Mouse (Mus musculus) forebrain, embryonic 11.5 days (tissue): Measurements from ENCODE around the gene Scrn3. TPM values are rescaled to one million over a fixed set of nuclear protein-coding genes. Genes with fewer than 3 reads are reported as not detected.

ENCODE experiments used
- ATAC-seq: fragments of 200-750 bp; cut with Nextera tagmentation; replicated peaks from 2 replicates; pipeline ENCODE4 v1.8.0; 2017; ENCODE audit warnings: moderate TSS enrichment; ENCODE audit not compliant: low FRiP score
- DNase-seq: peaks from one replicate; pipeline ENCODE4 v3.0.0-alpha.2; 2017; ENCODE audit warnings: low spot score
- H3K27ac ChIP-seq: fragments of 300-500 bp; sonication (generic); 2 replicates; pipeline ENCODE4 v1.5.1; 2014; ENCODE audit warnings: low read depth, low read length
- H3K27me3 ChIP-seq: fragments of 300-500 bp; sonication (generic); 2 replicates; pipeline ENCODE4 v1.6.1; 2014; ENCODE audit warnings: mild to moderate bottlenecking, low read length, mixed read lengths; ENCODE audit not compliant: control insufficient read depth, insufficient read depth
- H3K36me3 ChIP-seq: fragments of 300-500 bp; sonication (generic); 2 replicates; pipeline ENCODE4 v1.6.1; 2014; ENCODE audit warnings: mild to moderate bottlenecking, low read length, moderate library complexity, mixed read lengths; ENCODE audit not compliant: control insufficient read depth, insufficient read depth
- H3K4me1 ChIP-seq: fragments of 300-500 bp; sonication (generic); replicated peaks from 2 replicates; pipeline ENCODE4 v1.6.1; 2014; ENCODE audit warnings: low read length, mixed read lengths; ENCODE audit not compliant: control insufficient read depth, insufficient read depth
- H3K4me2 ChIP-seq: fragments of 300-500 bp; sonication (generic); 2 replicates; pipeline ENCODE4 v1.6.1; 2014; ENCODE audit warnings: low read depth, mild to moderate bottlenecking, low read length, moderate library complexity, mixed read lengths; ENCODE audit not compliant: severe bottlenecking
- H3K4me3 ChIP-seq: fragments of 300-500 bp; sonication (generic); 2 replicates; pipeline ENCODE4 v1.5.1; 2014; ENCODE audit warnings: low read depth, low read length
- H3K9ac ChIP-seq: fragments of 300-500 bp; sonication (generic); 2 replicates; pipeline ENCODE4 v1.6.1; 2014; ENCODE audit warnings: low read length
- H3K9me3 ChIP-seq: fragments of 300-500 bp; sonication (generic); 2 replicates; pipeline ENCODE4 v1.6.1; 2016; ENCODE audit warnings: low read length, mixed read lengths; ENCODE audit not compliant: control insufficient read depth
- WGBS: fragments of 180-500 bp; shearing (Covaris S2); extraction: QIAGEN DNeasy Blood & Tissue Kit; methylation state at CpG from one replicate; pipeline ENCODE4 v1.1.7; 2014; 5-methylcytosine and 5-hydroxymethylcytosine counted together
- polyA plus RNA-seq: library from polyadenylated mRNA; unstranded; fragments of >200 nt; fragmentation: Nextera tagmentation; extraction: Ambion mirVana; gene quantifications from 2 replicates; pipeline ENCODE4 v1.2.1, GENCODE M21; 2014

Gene Scrn3
- polyA plus RNA-seq, 1 experiment from 2014 or later: 14.0 TPM

GRCm38 (mm10) chr2:73268281-73268680 is 44.1 kb upstream of the Scrn3 start:
- DNase-seq (peak; percentile 58), ATAC-seq (no peak)
- H3K4me1 ChIP-seq: peaks cover 30% of the 10 kb centered on the region
- no peak overlapping the region for H3K9ac ChIP-seq
- peaks cover 84% of the 10 kb centered on the region for H3K27me3 ChIP-seq
- H3K27ac ChIP-seq: no peak overlapping the region
- no peak overlapping the region for H3K4me2 ChIP-seq
- no peaks in the 10 kb centered on the region for H3K9me3 ChIP-seq
- WGBS: 2% methylated on average over 12 of the region's 12 CpGs
- no peak overlapping the region for H3K4me3 ChIP-seq
- H3K36me3 ChIP-seq: no peaks in the 10 kb centered on the region

DNA sequence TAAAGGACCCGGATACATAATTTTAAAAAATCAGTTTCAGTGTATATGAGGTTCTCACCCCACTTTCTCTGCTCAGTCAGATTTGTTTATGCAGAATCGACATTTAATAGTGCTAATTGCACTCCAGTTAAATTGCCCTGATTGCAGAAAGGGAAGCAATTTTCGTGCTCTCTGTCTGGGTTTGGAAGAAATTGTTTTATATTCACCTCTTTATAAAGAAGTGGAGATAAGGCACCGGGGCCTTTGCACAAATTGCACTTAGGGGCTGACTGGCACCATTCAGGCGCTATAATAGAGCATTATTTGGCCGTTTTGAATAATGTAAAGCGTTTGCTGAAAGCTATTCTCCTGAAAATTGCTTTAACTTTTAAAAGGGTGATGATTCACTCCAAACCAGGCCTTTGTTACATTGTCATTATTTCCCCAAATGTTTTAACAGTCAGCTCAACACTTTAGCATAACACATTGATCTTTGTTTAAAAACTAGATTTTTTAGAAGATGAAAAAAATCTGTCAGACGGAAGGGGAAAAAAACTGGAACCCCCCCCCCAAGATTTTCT is 43.5 kb upstream of the Scrn3 start:
- DNase-seq: no peak
- Histone ChIP-seq H3K27me3 (peaks cover 84% of the 10 kb centered on the region), H3K4me3 (no peak overlapping the region), H3K4me2 (no peak overlapping the region), H3K27ac (no peak overlapping the region), H3K4me1 (peaks cover 33% of the 10 kb centered on the region), H3K9me3 (no peaks in the 10 kb centered on the region), H3K36me3 (no peaks in the 10 kb centered on the region), H3K9ac (no peak overlapping the region)
- ATAC-seq: no peak
- WGBS: 4% methylated on average over 8 of the region's 8 CpGs

DNA sequence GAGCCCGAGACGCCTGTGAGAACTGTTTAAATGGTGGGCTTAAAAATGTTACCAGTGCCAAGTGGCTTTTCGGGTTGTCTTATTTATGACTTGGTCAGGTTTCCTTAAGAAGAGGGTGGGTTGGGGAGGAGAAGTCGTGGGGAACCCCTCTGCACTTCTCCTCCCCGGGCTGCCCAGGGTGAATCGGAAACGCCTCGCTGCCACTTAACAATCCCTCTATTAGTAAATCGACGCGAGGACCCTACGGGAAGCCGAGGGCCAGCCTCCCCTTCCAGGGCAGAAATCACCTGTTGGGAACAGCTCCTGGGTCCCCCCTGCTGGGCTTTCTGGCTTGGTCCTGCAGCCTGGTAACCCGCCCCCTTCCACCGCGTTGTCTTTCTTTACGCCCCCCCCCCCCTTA is 42.7 kb upstream of the Scrn3 start:
- Histone ChIP-seq H3K4me3 (no peak overlapping the region), H3K4me2 (no peak overlapping the region), H3K27ac (no peak overlapping the region), H3K4me1 (peaks cover 33% of the 10 kb centered on the region), H3K9ac (no peak overlapping the region), H3K9me3 (no peaks in the 10 kb centered on the region), H3K36me3 (no peaks in the 10 kb centered on the region), H3K27me3 (peaks cover 84% of the 10 kb centered on the region)
- ATAC-seq (no peak), DNase-seq (peak; percentile 60)
- 0% methylated on average over 15 of the region's 17 CpGs for WGBS

DNA sequence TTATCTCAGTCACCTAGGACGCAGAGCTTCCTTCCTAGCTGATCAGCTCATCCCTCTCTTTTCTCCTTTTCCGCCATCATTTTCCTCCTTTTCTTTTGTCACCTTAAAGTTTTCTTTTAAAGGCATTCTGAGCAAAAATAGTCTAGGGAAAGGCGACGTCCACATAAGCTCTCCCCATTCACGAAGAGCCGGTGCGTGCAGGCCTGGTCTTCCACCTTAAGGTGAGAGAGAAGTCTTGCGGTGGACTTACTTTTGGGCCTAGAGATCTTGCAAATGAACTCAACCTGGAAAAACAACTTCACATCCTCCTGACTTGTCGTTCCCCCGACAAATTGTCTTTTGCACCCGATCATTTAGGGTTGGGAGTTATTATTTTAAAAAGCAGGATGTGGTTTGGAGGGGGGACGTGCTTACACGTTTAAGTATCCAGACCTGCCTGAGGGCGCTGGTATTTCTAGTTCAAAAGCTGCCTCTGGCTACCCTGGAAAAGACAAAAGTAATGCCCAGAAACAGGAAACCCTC is 42.3 kb upstream of the Scrn3 start:
- ATAC-seq (no peak), DNase-seq (no peak)
- no peaks in the 10 kb centered on the region for H3K36me3 ChIP-seq
- no peak overlapping the region for H3K27ac ChIP-seq
- peak overlapping the region; percentile 26; the same call in 1 of the 2 replicates for H3K4me2 ChIP-seq
- H3K4me1 ChIP-seq: peaks cover 33% of the 10 kb centered on the region
- under 1% methylated on average over 14 of the region's 14 CpGs for WGBS
- H3K27me3 ChIP-seq: peaks cover 83% of the 10 kb centered on the region
- H3K9me3 ChIP-seq: no peaks in the 10 kb centered on the region
- H3K9ac ChIP-seq: no peak overlapping the region
- no peak overlapping the region; the same call in 1 of the 2 replicates for H3K4me3 ChIP-seq

- H3K27ac ChIP-seq: no peak overlapping the region
- no peak overlapping the region for H3K9ac ChIP-seq
- peaks cover 33% of the 10 kb centered on the region for H3K4me1 ChIP-seq
- ATAC-seq (no peak), DNase-seq (peak; percentile 71)
- peaks cover 78% of the 10 kb centered on the region for H3K27me3 ChIP-seq
- no peaks in the 10 kb centered on the region for H3K36me3 ChIP-seq
- peak overlapping the region; percentile 40; the same call in 1 of the 2 replicates for H3K4me3 ChIP-seq
- H3K4me2 ChIP-seq: peak overlapping the region; percentile 26; the same call in 1 of the 2 replicates
- WGBS: under 1% methylated on average over 38 of the region's 38 CpGs
- H3K9me3 ChIP-seq: no peaks in the 10 kb centered on the region
These were observed 41.6 kb upstream of the Scrn3 start for GRCm38 (mm10) chr2:73270593-73271458.

DNA sequence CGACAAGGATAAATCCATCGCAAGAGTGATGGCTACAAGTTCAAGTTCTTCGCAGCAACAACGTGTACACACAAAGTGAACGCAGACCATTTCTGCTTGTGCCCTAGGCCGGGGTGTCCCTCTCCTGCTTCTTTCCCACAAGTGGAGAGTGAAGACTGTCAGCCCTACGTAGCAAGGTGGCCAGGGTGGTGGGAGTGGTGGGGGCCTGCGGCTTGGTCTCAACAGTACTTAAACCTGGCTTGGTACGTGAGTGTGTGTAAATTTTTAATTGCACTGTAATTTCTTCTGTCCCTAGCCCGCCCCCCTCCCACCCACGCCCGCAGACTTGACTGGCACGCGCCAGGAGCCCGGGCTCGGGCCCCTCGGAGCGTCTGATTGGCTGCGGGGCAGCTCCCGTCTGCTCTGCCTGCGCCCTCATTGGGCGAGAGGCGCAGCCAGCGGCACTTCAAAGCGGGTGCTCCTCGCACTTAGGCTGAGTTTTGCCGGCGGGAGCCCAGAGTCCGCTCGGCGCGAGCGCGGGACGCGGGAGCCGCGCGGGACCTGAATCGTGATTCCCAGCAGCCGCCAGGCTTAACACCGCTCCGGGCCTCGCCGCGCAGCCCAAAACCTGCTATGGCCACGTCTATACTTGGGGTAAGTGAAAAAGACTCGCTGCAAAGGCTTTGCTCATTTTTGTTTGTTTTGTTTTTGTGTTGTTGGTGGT is 40.8 kb upstream of the Scrn3 start, which contains the start of gene Sp9:
Gene Sp9, plus strand, starts transcription at position 467 of the 703 bp plus-strand sequence.
- H3K4me1 ChIP-seq: peaks cover 33% of the 10 kb centered on the region
- peak within 1 kb of the TSS; percentile 48 for H3K9ac ChIP-seq
- H3K36me3 ChIP-seq: no peaks in the 10 kb centered on the region
- 0 out of 2 replicates have a peak within 1 kb of the TSS, but pooled peaks have one; percentile 41 for H3K27ac ChIP-seq
- peak within 1 kb of the TSS; percentile 40 for H3K4me3 ChIP-seq
- ATAC-seq (peak; percentile 92), DNase-seq (peak; percentile 91)
- peaks cover 78% of the 10 kb centered on the region for H3K27me3 ChIP-seq
- H3K4me2 ChIP-seq: peak within 1 kb of the TSS; percentile 53; the same call in 1 of the 2 replicates
- no peaks in the 10 kb centered on the region for H3K9me3 ChIP-seq
- under 1% methylated on average over 48 of the region's 48 CpGs for WGBS

DNA sequence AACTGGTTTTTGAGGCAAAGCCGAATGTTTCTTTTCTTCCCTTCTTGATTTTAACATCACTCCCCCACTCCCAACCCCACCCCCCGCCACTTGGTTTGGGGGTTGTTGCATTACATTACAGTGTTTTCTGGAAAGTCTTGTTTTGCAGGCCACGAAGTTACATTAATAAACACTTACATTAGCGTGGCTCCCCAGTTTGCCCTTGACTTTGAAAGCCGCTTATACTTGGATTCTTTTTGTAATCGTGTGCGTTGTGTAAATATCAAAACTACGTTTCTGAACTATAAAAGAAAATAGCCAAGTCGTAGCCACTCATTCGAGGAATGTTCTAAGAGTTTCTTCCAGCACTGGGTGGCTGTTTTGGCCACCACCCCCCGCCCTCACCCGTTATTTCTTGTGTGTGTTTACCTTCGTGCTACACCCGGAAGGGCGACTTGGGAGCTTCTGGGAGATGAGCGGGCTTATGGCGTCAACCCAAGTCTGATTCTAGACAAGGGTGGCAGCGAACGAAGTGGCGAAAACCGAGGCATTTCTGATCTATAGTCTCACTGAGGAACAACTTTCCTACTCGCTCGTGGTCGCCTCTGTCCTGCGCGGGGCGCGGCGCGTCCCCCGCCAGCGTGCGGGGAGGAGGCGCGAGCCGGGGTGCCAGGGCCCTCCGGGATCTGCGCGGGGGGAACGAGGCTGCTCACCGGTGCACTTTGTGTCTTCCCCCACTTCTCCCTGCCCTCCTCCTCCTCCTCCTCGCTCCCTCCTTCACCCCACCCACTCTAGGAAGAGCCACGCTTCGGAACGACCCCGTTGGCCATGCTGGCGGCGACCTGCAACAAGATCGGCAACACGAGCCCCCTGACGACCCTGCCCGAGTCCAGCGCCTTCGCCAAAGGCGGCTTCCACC is 39.8 kb upstream of the Scrn3 start:
- Histone ChIP-seq H3K36me3 (no peaks in the 10 kb centered on the region), H3K4me1 (peaks cover 37% of the 10 kb centered on the region), H3K9me3 (no peaks in the 10 kb centered on the region), H3K4me3 (peak overlapping the region; percentile 40), H3K27ac (peak overlapping the region; percentile 41; the same call in 1 of the 2 replicates), H3K9ac (peak overlapping the region; percentile 48), H3K4me2 (peak overlapping the region; percentile 53), H3K27me3 (peaks cover 78% of the 10 kb centered on the region)
- no peak for ATAC-seq
- DNase-seq: peak; percentile 61
- under 1% methylated on average over 50 of the region's 55 CpGs for WGBS
